Mouse (Mus musculus) hematopoietic stem cell, adult 5-6 weeks (primary cell): ENCODE data around the gene Rhox3c. TPM values are rescaled to one million over a fixed set of nuclear protein-coding genes. Genes with fewer than 3 reads are reported as not detected.
"Not testable (repeated sequence)": the region's sequence is repeated elsewhere in the genome, so short reads cannot be mapped to it uniquely, and the experiment has no call there.

Source experiments
- ATAC-seq, 2 experiments: fragments of 125-278 bp in 1 of 2; replicated peaks in 1 of 2; 2 replicates each; pipeline ENCODE4 v1.8.0; 2016 to 2017; ENCODE audit warnings: inconsistent platforms in 2 of 2, mild to moderate bottlenecking in 2 of 2, moderate number of reproducible peaks in 2 of 2, low read depth in 1 of 2, moderate TSS enrichment in 1 of 2; ENCODE audit not compliant: low FRiP score in 2 of 2, poor library complexity in 2 of 2, severe bottlenecking in 2 of 2, insufficient read depth in 1 of 2, low TSS enrichment in 1 of 2
- total RNA-seq: library from RNA; stranded (forward); fragments of 172-1452, 232-1000 nt; gene quantifications from 2 replicates; pipeline ENCODE4 v1.2.3, GENCODE M21; 2017

Rhox3c gene
- total RNA-seq, result not detected in 2 replicates

DNA sequence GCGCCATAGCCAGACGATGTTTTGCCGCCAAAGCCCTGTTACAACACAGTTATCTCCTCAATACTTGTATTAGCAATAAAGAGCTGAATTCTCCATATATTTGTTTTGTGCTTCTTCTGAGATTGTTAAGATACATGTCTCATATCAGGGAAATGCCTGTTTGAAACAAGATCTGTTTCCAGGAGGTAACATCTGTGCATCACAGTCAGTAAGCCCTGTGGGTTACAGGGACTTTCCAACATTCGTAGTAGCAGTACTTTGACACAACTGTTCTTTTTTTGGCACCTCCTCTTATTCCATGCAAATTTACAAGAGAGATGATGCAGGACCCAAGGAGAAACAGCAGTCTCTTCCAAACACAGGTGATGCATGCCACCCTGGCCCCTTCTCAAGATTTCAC, at the start of gene Rhox3c:
TSS of gene Rhox3c (plus strand) at position 301 of the 400 bp plus-strand sequence.
- not testable (repeated sequence) for ATAC-seq

DNA sequence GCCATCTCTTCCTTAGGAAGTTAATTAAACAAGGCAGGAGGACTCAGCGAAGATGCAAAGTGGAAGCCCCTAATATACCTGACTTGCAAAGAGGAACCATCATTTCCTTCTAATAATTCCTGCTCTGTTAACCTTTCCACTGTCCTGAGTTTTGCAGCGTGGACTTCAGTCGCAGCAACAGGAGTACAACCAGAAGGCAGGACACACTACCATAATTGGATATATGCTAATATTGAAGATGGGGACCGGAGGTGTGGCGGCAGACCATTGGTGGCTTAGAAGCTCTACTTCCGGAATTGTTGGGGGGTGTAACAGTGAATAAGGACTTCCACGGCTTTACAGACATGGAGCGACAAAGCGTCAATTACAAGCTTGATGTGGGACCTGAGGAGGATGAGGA, 46.6 kb upstream of the Rhox3c start, which contains the start of gene Rhox2b:
TSS of gene Rhox2b (plus strand) at position 301 of the 400 bp plus-strand sequence.
- not testable (repeated sequence) for ATAC-seq

DNA sequence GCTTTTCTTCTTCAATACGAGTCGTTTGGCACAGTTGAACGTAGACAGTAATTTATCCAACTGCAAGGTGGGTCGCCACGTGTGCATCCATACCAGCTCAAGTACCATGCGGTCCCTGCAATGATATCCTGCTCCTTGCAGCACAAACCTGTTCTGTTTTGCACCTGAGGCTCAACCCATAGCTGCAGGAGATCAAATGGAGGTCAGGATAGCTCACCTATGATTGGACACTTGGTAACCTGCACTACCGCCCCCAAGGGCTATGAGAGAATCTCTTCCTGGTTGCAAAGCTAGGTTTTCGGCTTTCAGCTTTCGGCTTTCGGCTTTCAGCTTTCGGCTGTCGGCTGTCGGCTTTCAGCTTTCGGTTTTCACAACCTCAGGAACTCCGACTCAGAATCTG, 26.2 kb upstream of the Rhox3c start, which contains the start of gene Rhox4b:
TSS of gene Rhox4b (plus strand) at position 301 of the 400 bp plus-strand sequence.
- ATAC-seq, result not testable (repeated sequence)

DNA sequence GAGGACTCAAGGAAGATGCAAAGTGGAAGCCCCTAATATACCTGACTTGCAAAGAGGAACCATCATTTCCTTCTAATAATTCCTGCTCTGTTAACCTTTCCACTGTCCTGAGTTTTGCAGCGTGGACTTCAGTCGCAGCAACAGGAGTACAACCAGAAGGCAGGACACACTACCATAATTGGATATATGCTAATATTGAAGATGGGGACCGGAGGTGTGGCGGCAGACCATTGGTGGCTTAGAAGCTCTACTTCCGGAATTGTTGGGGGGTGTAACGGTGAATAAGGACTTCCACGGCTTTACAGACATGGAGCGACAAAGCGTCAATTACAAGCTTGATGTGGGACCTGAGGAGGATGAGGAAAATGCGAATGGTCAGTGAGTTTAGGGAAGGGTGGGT, 5.0 kb upstream of the Rhox3c start, which contains the start of gene Rhox2c:
TSS of gene Rhox2c (plus strand) at position 301 of the 400 bp plus-strand sequence.
- ATAC-seq, result not testable (repeated sequence)

DNA sequence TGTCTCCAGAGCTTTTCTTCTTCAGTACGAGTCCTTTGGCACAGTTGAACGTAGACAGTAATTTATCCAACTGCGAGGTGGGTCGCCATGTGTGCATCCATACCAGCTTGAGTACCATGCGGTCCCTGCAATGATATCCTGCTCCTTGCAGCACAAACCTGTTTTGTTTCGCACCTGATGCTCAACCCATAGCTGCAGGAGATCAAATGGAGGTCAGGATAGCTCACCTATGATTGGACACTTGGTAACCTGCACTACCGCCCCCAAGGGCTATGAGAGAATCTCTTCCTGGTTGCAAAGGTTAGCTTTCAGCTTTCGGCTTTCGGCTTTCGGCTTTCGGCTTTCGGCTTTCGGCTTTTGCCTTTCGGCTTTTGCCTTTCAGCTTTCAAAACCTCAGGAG, 21.7 kb downstream of the Rhox3c start, which contains the start of gene Rhox4c:
TSS of gene Rhox4c (plus strand) at position 301 of the 400 bp plus-strand sequence.
- ATAC-seq, result not testable (repeated sequence)

DNA sequence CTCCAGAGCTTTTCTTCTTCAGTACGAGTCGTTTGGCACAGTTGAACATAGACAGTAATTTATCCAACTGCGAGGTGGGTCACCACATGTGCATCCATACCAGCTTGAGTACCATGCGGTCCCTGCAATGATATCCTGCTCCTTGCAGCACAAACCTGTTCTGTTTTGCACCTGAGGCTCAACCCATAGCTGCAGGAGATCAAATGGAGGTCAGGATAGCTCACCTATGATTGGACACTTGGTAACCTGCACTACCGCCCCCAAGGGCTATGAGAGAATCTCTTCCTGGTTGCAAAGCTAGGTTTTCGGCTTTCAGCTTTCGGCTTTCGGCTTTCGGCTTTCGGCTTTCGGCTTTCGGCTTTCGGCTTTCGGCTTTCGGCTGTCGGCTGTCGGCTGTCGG, 55.7 kb downstream of the Rhox3c start, which contains the start of gene Rhox4d:
TSS of gene Rhox4d (plus strand) at position 301 of the 400 bp plus-strand sequence.
- not testable (repeated sequence) for ATAC-seq

Other genes starting within 250 kb of the Rhox3c start
- not detected in 2 replicates for gene Gm9, start 247.5 kb upstream of the Rhox3c start, total RNA-seq
- not detected in 2 replicates for gene Rhox1, start 236.3 kb upstream of the Rhox3c start, total RNA-seq
- not detected in 2 replicates for gene Rhox2a, start 213.6 kb upstream of the Rhox3c start, total RNA-seq
- gene Rhox3a, start 208.7 kb upstream of the Rhox3c start, total RNA-seq, result not detected in 2 replicates
- gene Rhox4a, start 193.2 kb upstream of the Rhox3c start, total RNA-seq, result not detected in 2 replicates
- gene Rhox3a2, start 78.6 kb upstream of the Rhox3c start, total RNA-seq, result not detected in 2 replicates
- not detected in 2 replicates for gene Rhox4a2, start 67.7 kb upstream of the Rhox3c start, total RNA-seq
- gene Rhox2b, start 46.5 kb upstream of the Rhox3c start, total RNA-seq, result not detected in 2 replicates
- gene Rhox4b, start 26.1 kb upstream of the Rhox3c start, total RNA-seq, result not detected in 2 replicates
- not detected in 2 replicates for gene Rhox2c, start 4.9 kb upstream of the Rhox3c start, total RNA-seq
- not detected in 2 replicates for gene Rhox4c, start 21.8 kb downstream of the Rhox3c start, total RNA-seq
- gene Rhox2d, start 34.8 kb downstream of the Rhox3c start, total RNA-seq, result not detected in 2 replicates
- not detected in 2 replicates for gene Rhox4d, start 55.8 kb downstream of the Rhox3c start, total RNA-seq
- gene Rhox2e, start 71.9 kb downstream of the Rhox3c start, total RNA-seq, result not detected in 2 replicates
- not detected in 2 replicates for gene Rhox3e, start 83.4 kb downstream of the Rhox3c start, total RNA-seq
- gene Rhox4e, start 98.8 kb downstream of the Rhox3c start, total RNA-seq, result not detected in 2 replicates
- gene Rhox2f, start 112.8 kb downstream of the Rhox3c start, total RNA-seq, result not detected in 2 replicates
- not detected in 2 replicates for gene Rhox3f, start 122.4 kb downstream of the Rhox3c start, total RNA-seq
- not detected in 2 replicates for gene Rhox4f, start 149.1 kb downstream of the Rhox3c start, total RNA-seq
- gene Rhox3g, start 170.0 kb downstream of the Rhox3c start, total RNA-seq, result not detected in 2 replicates
- not detected in 2 replicates for gene Rhox2g, start 184.9 kb downstream of the Rhox3c start, total RNA-seq
- gene Rhox4g, start 192.7 kb downstream of the Rhox3c start, total RNA-seq, result not detected in 2 replicates
- not detected in 2 replicates for gene Rhox3h, start 210.2 kb downstream of the Rhox3c start, total RNA-seq
- gene Rhox2h, start 214.7 kb downstream of the Rhox3c start, total RNA-seq, result not detected in 2 replicates